Mouse (Mus musculus): ENCODE data around the gene Gm45808. TPM values are rescaled to one million over a fixed set of nuclear protein-coding genes. Genes with fewer than 3 reads are reported as not detected.

The Gm45808 gene
- polyA plus RNA-seq, 1 experiment, result not detected

DNA sequence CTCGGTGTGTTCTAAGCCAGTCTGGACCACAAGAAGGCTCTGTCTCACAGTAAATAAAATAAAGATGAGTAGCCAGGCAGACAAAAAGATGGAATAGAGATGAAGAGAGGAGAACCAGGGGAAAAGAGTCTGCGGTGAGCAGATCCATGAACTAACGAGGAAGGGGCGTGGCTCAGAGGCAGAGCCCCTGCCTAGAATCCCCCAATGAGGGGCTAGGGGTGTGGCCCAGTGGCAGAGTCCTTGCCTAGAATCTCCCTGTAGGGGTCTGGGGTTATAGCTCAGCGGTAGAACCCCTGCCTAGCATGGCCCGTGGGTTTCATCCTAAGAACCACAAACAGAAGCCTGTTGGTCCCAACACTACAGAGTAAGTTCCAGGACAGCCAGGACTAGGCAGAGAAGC lies 49.6 kb downstream of the Gm45808 start:
- H3K4me1 ChIP-seq (ENCODE audit: control insufficient read depth, insufficient read depth, low read length), result 0 out of 2 replicates have a peak, but pooled peaks cover 5% of the 10 kb centered on the region
- TF ChIP-seq CTCF (IDR thresholded peaks at IDR 0.05; ENCODE audit: borderline replicate concordance, insufficient read depth, low read length) (no peak), POLR2A (IDR thresholded peaks at IDR 0.05; ENCODE audit: low read depth, low read length) (no peak)

DNA sequence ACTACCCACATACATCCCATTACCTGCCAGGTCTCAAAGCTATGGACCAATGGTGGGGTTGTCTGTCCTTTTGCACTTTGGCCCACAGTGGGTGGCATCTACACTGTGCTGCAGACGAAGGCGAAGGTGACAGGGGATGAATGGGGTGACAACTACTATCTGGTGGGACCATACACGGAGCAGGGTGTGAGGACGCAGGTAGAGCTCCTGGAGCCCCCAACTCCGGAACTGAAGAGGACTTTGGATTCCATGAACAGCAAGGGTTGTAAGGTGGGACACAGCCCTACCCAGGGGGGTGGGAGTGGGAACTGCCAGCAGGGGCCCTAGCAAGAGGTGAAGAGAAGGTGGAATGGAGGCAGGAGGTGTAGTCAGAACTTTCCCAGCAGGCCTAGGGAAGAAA lies 50.2 kb downstream of the Gm45808 start:
- Histone ChIP-seq H3K4me1 (ENCODE audit: control insufficient read depth, insufficient read depth, low read length) (0 out of 2 replicates have a peak, but pooled peaks cover 5% of the 10 kb centered on the region), H3K27ac (ENCODE audit: insufficient read depth, low read length) (no peak overlapping the region), H3K4me3 (ENCODE audit: insufficient read depth, low read length) (no peak overlapping the region)
- no peak; the same call in 1 of the 2 replicates for TF ChIP-seq POLR2A (IDR thresholded peaks at IDR 0.05; ENCODE audit: low read depth, low read length)
- no peak for TF ChIP-seq CTCF (IDR thresholded peaks at IDR 0.05; ENCODE audit: borderline replicate concordance, insufficient read depth, low read length)

More for the DNA sequence above, 49.6 kb downstream of the Gm45808 start:
- Histone ChIP-seq H3K27ac (ENCODE audit: insufficient read depth, low read length) (no peak overlapping the region), H3K4me3 (ENCODE audit: insufficient read depth, low read length) (no peak overlapping the region)

DNA sequence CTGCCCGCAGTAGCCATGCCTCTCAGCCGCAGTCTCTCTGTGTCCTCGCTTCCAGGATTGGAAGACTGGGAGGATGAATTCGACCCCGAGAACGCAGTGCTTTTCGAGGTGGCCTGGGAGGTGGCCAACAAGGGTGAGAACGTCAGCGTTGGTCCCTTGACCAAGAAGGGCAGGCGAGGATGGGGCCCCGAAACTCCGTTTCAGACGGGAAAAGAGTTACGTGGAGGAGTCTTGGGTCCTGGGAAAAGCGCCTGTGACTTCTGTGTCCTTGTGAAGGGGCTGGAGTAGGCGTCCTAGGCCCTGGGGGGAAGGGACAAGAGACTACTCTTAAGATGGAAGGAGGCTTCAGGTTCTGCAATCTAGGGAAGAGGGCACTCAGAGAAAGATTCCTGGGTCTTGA lies 51.6 kb downstream of the Gm45808 start:
- H3K4me1 ChIP-seq (ENCODE audit: control insufficient read depth, insufficient read depth, low read length), result 0 out of 2 replicates have a peak, but pooled peaks cover 5% of the 10 kb centered on the region
- TF ChIP-seq POLR2A (IDR thresholded peaks at IDR 0.05; ENCODE audit: low read depth, low read length) (no peak), CTCF (IDR thresholded peaks at IDR 0.05; ENCODE audit: borderline replicate concordance, insufficient read depth, low read length) (no peak)
- H3K27ac ChIP-seq (ENCODE audit: insufficient read depth, low read length), result peak overlapping the region; percentile 54
- H3K4me3 ChIP-seq (ENCODE audit: insufficient read depth, low read length), result peak overlapping the region; percentile 62

DNA sequence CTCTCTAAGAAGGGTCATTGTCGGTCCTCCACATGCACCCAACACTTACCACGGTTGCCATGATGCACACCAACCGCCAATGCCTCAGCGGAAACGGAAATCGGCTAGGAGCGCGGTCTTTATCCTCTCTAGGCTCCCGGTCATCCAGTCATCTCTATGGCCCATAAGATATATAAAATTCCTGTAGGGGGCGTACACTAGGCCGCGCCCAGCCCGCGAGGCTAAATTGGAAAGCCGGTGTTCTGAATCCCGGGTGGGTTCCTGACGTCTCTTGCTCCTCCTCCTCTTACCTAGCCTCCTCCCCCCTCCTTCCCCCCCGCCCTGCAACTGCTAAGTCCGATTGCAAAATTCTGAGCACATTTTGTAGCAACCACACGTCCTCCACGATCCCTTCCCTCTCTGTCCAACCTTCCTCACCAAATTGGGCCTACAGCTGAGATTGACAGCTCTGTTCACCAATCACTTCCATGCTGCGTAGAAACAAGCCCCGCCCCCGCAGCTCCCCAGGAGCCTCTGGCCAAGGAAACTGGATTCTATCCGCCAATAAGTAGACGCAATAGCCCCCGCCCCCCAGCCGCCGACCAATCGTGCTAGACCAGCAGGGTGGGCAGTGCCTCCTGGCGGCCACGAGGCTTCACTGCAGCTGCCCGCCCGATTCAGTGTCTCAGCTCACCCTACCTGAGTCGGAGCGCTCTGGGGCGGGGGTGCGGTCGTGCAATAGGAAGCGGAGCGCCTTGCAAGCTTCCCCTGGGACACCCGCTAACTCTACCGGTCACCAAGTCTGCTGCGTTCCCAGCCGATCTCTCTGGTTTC lies 52.2 kb downstream of the Gm45808 start, which contains the start of gene Gys1:
Gene Gys1, plus strand, starts transcription at position 642 of the 813 bp plus-strand sequence.
- TF ChIP-seq CTCF (IDR thresholded peaks at IDR 0.05; ENCODE audit: borderline replicate concordance, insufficient read depth, low read length) (peak; percentile 95), POLR2A (IDR thresholded peaks at IDR 0.05; ENCODE audit: low read depth, low read length) (peak; percentile 88)
- 0 out of 2 replicates have a peak, but pooled peaks cover 5% of the 10 kb centered on the region for H3K4me1 ChIP-seq (ENCODE audit: control insufficient read depth, insufficient read depth, low read length)
- H3K4me3 ChIP-seq (ENCODE audit: insufficient read depth, low read length), result peak within 1 kb of the TSS; percentile 98
- H3K27ac ChIP-seq (ENCODE audit: insufficient read depth, low read length), result peak within 1 kb of the TSS; percentile 54

DNA sequence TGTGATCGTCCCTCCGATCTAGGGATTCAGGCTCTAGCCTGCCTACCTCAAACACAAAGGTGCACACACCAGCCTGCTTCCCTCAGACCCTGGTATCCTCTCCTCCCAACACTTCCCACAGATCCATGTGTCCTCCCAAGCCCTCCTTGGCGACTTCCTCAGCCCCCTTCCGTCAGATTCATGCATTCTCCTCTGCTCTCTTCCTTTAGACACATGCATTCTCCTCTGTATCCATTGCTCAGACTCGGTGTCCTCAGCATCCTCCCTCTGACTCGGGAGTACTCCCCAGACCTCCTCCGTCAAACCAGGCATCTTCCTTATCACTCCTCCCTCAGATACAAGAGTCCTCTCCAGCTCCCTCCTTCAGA lies 52.8 kb downstream of the Gm45808 start:
- Histone ChIP-seq H3K4me1 (ENCODE audit: control insufficient read depth, insufficient read depth, low read length) (0 out of 2 replicates have a peak, but pooled peaks cover 5% of the 10 kb centered on the region), H3K27ac (ENCODE audit: insufficient read depth, low read length) (0 out of 2 replicates have a peak overlapping the region, but pooled peaks have one; percentile 11), H3K4me3 (ENCODE audit: insufficient read depth, low read length) (peak overlapping the region; percentile 98)
- TF ChIP-seq POLR2A (IDR thresholded peaks at IDR 0.05; ENCODE audit: low read depth, low read length) (no peak), CTCF (IDR thresholded peaks at IDR 0.05; ENCODE audit: borderline replicate concordance, insufficient read depth, low read length) (no peak)

DNA sequence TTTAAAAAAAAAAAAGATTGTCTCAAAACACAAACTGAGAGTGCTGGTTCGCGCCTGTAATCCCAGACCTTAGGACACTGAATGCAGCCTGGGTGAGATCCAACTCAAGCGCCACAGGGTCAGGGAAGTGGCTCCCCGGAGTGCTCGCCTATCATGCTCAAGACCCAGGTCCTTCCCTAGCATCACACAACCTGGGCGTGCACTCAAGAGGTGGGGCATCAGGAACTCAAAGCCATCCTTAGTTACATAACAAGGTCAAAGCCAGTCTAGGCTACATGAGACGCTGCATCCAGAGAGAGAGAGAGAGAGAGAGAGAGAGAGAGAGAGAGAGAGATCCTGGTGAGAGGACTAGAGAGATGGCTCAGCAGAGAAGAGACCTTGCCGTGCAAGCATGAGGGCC lies 60.1 kb downstream of the Gm45808 start:
- TF ChIP-seq CTCF (IDR thresholded peaks at IDR 0.05; ENCODE audit: borderline replicate concordance, insufficient read depth, low read length) (no peak), POLR2A (IDR thresholded peaks at IDR 0.05; ENCODE audit: low read depth, low read length) (no peak)
- Histone ChIP-seq H3K4me3 (ENCODE audit: insufficient read depth, low read length) (no peak overlapping the region), H3K4me1 (ENCODE audit: control insufficient read depth, insufficient read depth, low read length) (no peaks in the 10 kb centered on the region), H3K27ac (ENCODE audit: insufficient read depth, low read length) (no peak overlapping the region)

DNA sequence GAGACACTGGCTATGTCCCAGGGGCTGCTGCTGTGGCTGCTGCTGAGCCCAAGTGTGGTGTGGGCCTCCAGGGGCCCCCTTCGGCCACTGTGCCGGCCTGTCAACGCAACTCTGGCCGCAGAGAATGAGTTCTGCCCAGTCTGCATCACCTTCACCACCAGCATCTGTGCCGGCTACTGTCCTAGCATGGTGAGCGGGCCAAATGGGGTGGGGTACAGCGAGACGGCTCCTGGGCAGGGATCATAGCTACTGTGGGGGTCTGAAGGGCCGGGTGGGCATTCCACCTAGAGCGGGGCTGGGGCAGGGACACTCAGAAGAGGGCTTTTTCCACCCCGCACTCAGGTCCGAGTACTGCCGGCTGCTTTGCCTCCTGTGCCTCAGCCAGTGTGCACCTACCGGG lies 65.4 kb downstream of the Gm45808 start:
- TF ChIP-seq CTCF (IDR thresholded peaks at IDR 0.05; ENCODE audit: borderline replicate concordance, insufficient read depth, low read length) (no peak), POLR2A (IDR thresholded peaks at IDR 0.05; ENCODE audit: low read depth, low read length) (no peak)
- Histone ChIP-seq H3K4me1 (ENCODE audit: control insufficient read depth, insufficient read depth, low read length) (no peaks in the 10 kb centered on the region), H3K27ac (ENCODE audit: insufficient read depth, low read length) (no peak overlapping the region), H3K4me3 (ENCODE audit: insufficient read depth, low read length) (no peak overlapping the region)

DNA sequence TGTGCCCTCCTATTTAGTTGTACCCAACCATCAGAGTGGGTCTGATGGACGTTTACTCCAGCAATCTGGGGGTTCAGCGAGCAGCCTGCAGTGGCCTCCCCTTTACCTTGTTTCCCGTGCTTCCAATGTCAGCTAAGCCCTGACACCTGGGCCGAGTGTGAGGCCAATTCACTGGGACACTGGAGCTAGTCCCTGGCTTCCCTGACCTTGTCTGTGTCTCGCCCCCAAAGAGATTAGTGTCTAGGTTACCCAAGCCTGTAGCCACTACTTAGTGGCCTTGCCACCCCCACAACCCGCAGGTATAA lies 66.0 kb downstream of the Gm45808 start, which contains the start of gene Lhb:
Gene Lhb, plus strand, starts transcription at position 206 of the 305 bp plus-strand sequence.
- Histone ChIP-seq H3K27ac (ENCODE audit: insufficient read depth, low read length) (no peak within 1 kb of the TSS), H3K4me1 (ENCODE audit: control insufficient read depth, insufficient read depth, low read length) (no peaks in the 10 kb centered on the region), H3K4me3 (ENCODE audit: insufficient read depth, low read length) (no peak within 1 kb of the TSS)
- TF ChIP-seq POLR2A (IDR thresholded peaks at IDR 0.05; ENCODE audit: low read depth, low read length), result no peak
- no peak for TF ChIP-seq CTCF (IDR thresholded peaks at IDR 0.05; ENCODE audit: borderline replicate concordance, insufficient read depth, low read length)

DNA sequence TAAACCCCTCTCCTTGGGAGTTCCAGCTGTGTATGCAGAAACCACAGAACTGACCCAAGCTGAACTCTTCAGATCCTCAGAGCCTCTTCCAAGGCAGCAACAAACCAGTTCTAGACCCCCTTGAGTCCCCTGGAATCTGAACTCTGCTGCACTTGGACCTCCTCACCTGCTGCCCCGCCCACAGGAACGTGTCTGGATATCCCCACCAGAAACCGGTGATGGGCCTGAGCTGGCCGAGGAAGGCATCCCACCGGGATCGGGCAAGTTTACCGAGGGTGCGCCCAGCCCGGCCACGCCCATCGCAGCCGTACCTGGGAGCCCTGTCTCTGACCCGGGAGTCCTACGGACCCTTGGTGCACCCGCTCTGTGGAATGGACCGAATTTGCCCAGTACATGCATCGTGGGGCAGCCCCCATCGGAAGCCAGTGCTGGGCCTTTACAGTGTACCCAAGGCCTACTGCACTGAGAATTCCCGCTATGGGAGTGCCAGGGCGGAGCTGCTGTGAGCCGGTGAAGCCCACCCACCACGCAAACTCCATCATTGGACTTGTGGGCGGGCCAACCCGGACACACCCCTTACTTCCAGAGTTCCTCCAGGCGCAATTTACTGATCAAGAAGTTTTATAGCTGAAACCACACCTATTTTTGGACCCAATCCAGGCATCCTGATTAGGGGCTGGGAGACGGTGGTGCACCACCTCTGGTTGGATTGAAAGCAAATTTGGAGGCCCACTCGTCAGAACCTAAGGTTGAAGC lies 66.6 kb downstream of the Gm45808 start:
- Histone ChIP-seq H3K27ac (ENCODE audit: insufficient read depth, low read length) (no peak overlapping the region), H3K4me3 (ENCODE audit: insufficient read depth, low read length) (no peak overlapping the region), H3K4me1 (ENCODE audit: control insufficient read depth, insufficient read depth, low read length) (no peaks in the 10 kb centered on the region)
- TF ChIP-seq CTCF (IDR thresholded peaks at IDR 0.05; ENCODE audit: borderline replicate concordance, insufficient read depth, low read length) (no peak), POLR2A (IDR thresholded peaks at IDR 0.05; ENCODE audit: low read depth, low read length) (no peak)

Measured in embryonic fibroblast, embryonic 13.5 days (primary cell).